Mouse (Mus musculus) intestine, embryonic 14.5 days (tissue): ENCODE measurements around the gene Mum1l1. TPM values are rescaled to one million over a fixed set of nuclear protein-coding genes. Genes with fewer than 3 reads are reported as not detected.

Source experiments
- polyA plus RNA-seq: library from polyadenylated mRNA; unstranded; fragments of >200 nt; fragmentation: Nextera tagmentation; extraction: Ambion mirVana; gene quantifications from 2 replicates; pipeline ENCODE4 v1.2.1, GENCODE M21; 2014

Gene Mum1l1
- polyA plus RNA-seq, 1 experiment from 2014 or later: 18.4 TPM

Other genes with a start within 250 kb of the Mum1l1 start
- gene Serpina7, start 124.8 kb upstream of the Mum1l1 start, polyA plus RNA-seq: not detected in 2 replicates
- not detected in 2 replicates for gene 4930513O06Rik, start 123.8 kb upstream of the Mum1l1 start, polyA plus RNA-seq
- gene 4933428M09Rik, start 30.8 kb upstream of the Mum1l1 start, polyA plus RNA-seq: not detected in 2 replicates
- not detected in 2 replicates for gene Trap1a, start 123.6 kb downstream of the Mum1l1 start, polyA plus RNA-seq